Mouse (Mus musculus): ENCODE measurements around the gene Camsap3. TPM values are rescaled to one million over a fixed set of nuclear protein-coding genes. Genes with fewer than 3 reads are reported as not detected.

The Camsap3 gene
- polyA plus RNA-seq, 1 experiment: 0.37 TPM

- H3K9me3 ChIP-seq (ENCODE audit: control insufficient read depth, low read length): no peaks in the 10 kb centered on the region
- peaks cover 7% of the 10 kb centered on the region for H3K4me1 ChIP-seq (ENCODE audit: control insufficient read depth)
- no peaks in the 10 kb centered on the region for H3K27me3 ChIP-seq (ENCODE audit: control insufficient read depth)
- H3K36me3 ChIP-seq (ENCODE audit: control insufficient read depth): peaks cover 2% of the 10 kb centered on the region; the same call in 1 of the 2 replicates
- no peak overlapping the region for H3K4me3 ChIP-seq (replicated peaks)
- TF ChIP-seq GATA1 (IDR thresholded peaks at IDR 0.05; ENCODE audit: low read length) (no peak), TAL1 (IDR thresholded peaks at IDR 0.05; ENCODE audit: low read length) (no peak)
Observed at GRCm38 (mm10) chr8:3593470-3593869, 6.4 kb downstream of the Camsap3 start.

GRCm38 (mm10) chr8:3594466-3594865, 7.4 kb downstream of the Camsap3 start:
- no peaks in the 10 kb centered on the region for H3K9me3 ChIP-seq (ENCODE audit: control insufficient read depth, low read length)
- H3K4me1 ChIP-seq (ENCODE audit: control insufficient read depth): peaks cover 3% of the 10 kb centered on the region; the same call in 1 of the 2 replicates
- H3K36me3 ChIP-seq (ENCODE audit: control insufficient read depth): peaks cover 6% of the 10 kb centered on the region
- H3K27me3 ChIP-seq (ENCODE audit: control insufficient read depth): no peaks in the 10 kb centered on the region
- no peak overlapping the region for H3K4me3 ChIP-seq (replicated peaks)
- no peak for TF ChIP-seq GATA1 (IDR thresholded peaks at IDR 0.05; ENCODE audit: low read length)
- TF ChIP-seq TAL1 (IDR thresholded peaks at IDR 0.05; ENCODE audit: low read length): no peak

DNA sequence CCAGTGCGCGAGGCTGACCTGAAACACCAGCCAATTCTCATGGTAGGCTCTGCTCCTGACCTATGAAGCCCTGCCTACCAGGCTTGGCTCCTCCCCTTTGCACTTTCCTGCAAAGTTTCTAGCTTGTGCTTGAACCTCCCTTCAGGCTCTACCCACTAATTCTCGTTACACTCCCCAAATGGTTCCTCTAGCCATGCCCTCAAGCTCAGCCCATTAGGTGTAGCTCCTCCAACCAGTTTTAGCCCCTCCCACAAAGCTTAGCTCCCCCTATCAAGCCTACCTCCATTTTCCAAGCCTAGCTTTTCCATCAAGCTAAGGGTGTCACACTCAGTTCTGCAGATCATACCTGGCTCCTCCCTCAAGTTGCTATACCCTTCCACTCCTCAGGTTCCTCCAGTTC, 11.0 kb downstream of the Camsap3 start:
- no peak for TF ChIP-seq GATA1 (IDR thresholded peaks at IDR 0.05; ENCODE audit: low read length)
- no peak for TF ChIP-seq TAL1 (IDR thresholded peaks at IDR 0.05; ENCODE audit: low read length)
- no peaks in the 10 kb centered on the region for H3K9me3 ChIP-seq (ENCODE audit: control insufficient read depth, low read length)
- peaks cover 22% of the 10 kb centered on the region for H3K36me3 ChIP-seq (ENCODE audit: control insufficient read depth)
- H3K4me1 ChIP-seq (ENCODE audit: control insufficient read depth): peaks cover 3% of the 10 kb centered on the region; the same call in 1 of the 2 replicates
- no peaks in the 10 kb centered on the region for H3K27me3 ChIP-seq (ENCODE audit: control insufficient read depth)
- H3K4me3 ChIP-seq (replicated peaks): no peak overlapping the region

DNA sequence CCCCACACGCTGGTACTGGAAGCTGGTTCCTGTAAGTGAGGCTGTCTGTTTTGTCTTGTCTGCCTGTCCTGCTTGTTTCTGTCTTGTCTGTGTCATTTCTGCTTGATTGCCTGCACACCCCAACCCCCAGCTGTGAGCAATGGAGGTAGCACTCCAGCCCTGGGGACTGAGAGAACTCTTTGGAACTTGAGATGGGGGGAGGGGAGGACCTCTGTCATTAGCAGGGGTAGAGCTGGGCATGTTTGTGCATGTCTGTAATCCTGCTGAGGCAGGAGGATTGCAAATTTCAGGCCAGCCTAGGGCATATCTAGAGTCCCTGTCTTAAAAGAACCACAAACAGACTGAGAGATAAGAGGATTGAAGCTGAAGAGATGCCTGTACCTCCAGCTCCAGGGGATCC, 12.1 kb downstream of the Camsap3 start:
- TF ChIP-seq GATA1 (IDR thresholded peaks at IDR 0.05; ENCODE audit: low read length): no peak
- TF ChIP-seq TAL1 (IDR thresholded peaks at IDR 0.05; ENCODE audit: low read length): no peak
- Histone ChIP-seq H3K4me3 (replicated peaks) (no peak overlapping the region), H3K36me3 (ENCODE audit: control insufficient read depth) (peaks cover 33% of the 10 kb centered on the region), H3K27me3 (ENCODE audit: control insufficient read depth) (no peaks in the 10 kb centered on the region), H3K4me1 (ENCODE audit: control insufficient read depth) (no peaks in the 10 kb centered on the region; the same call in 1 of the 2 replicates), H3K9me3 (ENCODE audit: control insufficient read depth, low read length) (no peaks in the 10 kb centered on the region)

GRCm38 (mm10) chr8:3600401-3600800, 13.3 kb downstream of the Camsap3 start:
- no peaks in the 10 kb centered on the region; the same call in 1 of the 2 replicates for H3K4me1 ChIP-seq (ENCODE audit: control insufficient read depth)
- no peaks in the 10 kb centered on the region for H3K27me3 ChIP-seq (ENCODE audit: control insufficient read depth)
- no peak for TF ChIP-seq GATA1 (IDR thresholded peaks at IDR 0.05; ENCODE audit: low read length)
- no peak for TF ChIP-seq TAL1 (IDR thresholded peaks at IDR 0.05; ENCODE audit: low read length)
- H3K36me3 ChIP-seq (ENCODE audit: control insufficient read depth): peaks cover 38% of the 10 kb centered on the region
- no peak overlapping the region for H3K4me3 ChIP-seq (replicated peaks)
- no peaks in the 10 kb centered on the region for H3K9me3 ChIP-seq (ENCODE audit: control insufficient read depth, low read length)

DNA sequence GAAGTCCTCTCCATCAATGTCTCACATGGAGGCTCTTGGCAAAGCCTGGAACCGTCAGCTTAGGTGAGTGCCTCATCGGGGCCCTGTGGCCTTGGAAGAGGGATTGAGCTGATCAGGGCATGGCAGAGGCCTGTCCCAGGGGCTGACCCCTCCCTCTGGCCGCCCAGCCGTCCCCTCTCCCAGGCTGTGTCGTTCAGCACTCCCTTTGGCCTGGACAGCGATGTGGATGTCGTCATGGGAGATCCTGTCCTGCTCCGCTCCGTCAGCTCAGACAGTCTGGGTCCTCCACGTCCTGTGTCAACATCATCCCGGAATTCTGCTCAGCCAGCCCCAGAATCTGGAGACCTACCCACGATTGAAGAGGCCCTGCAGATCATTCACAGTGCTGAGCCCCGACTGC, 16.3 kb downstream of the Camsap3 start:
- no peak overlapping the region for H3K4me3 ChIP-seq (replicated peaks)
- no peaks in the 10 kb centered on the region for H3K9me3 ChIP-seq (ENCODE audit: control insufficient read depth, low read length)
- peaks cover 53% of the 10 kb centered on the region for H3K36me3 ChIP-seq (ENCODE audit: control insufficient read depth)
- peaks cover 5% of the 10 kb centered on the region; the same call in 1 of the 2 replicates for H3K4me1 ChIP-seq (ENCODE audit: control insufficient read depth)
- TF ChIP-seq GATA1 (IDR thresholded peaks at IDR 0.05; ENCODE audit: low read length) (no peak), TAL1 (IDR thresholded peaks at IDR 0.05; ENCODE audit: low read length) (no peak)
- no peaks in the 10 kb centered on the region for H3K27me3 ChIP-seq (ENCODE audit: control insufficient read depth)

DNA sequence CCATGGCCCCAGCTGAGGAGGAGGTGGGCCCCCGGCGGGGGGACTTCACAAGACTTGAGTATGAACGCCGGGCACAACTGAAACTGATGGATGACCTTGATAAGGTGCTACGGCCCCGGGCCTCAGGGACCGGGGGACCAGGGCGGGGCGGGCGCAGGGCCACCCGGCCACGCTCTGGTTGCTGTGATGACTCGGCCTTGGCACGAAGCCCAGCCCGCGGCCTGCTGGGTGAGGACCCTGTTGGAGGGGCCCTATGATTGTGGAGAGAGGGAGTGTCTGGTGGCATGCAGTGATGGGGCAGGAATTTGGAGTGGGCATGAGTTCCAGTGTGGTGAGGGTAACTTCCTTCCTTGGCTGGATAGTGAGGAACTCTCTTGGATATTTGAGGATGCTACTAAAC, 19.5 kb downstream of the Camsap3 start:
- peaks cover 73% of the 10 kb centered on the region for H3K36me3 ChIP-seq (ENCODE audit: control insufficient read depth)
- H3K4me3 ChIP-seq (replicated peaks): no peak overlapping the region
- peaks cover 5% of the 10 kb centered on the region; the same call in 1 of the 2 replicates for H3K4me1 ChIP-seq (ENCODE audit: control insufficient read depth)
- H3K9me3 ChIP-seq (ENCODE audit: control insufficient read depth, low read length): no peaks in the 10 kb centered on the region
- no peaks in the 10 kb centered on the region for H3K27me3 ChIP-seq (ENCODE audit: control insufficient read depth)
- no peak for TF ChIP-seq TAL1 (IDR thresholded peaks at IDR 0.05; ENCODE audit: low read length)
- no peak for TF ChIP-seq GATA1 (IDR thresholded peaks at IDR 0.05; ENCODE audit: low read length)

DNA sequence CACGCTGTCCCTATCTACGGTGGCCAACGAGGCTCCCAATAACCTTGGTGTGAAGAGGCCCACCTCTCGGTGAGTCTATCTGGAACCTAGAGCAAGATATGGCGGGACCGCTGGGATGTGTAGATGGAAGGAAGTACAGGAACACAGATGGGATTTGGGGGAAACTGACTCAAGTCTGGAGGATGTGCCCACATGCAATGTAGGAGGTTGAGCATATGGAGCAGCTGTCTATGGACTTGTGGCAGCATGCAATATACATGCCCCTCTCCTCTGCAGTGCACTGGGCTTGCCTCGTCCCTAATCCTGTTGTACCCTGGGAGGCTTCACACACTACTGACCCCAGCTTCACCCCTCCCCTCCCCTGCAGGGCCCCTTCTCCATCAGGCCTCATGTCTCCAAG, 20.7 kb downstream of the Camsap3 start:
- H3K36me3 ChIP-seq (ENCODE audit: control insufficient read depth): peaks cover 78% of the 10 kb centered on the region
- H3K27me3 ChIP-seq (ENCODE audit: control insufficient read depth): no peaks in the 10 kb centered on the region
- TF ChIP-seq TAL1 (IDR thresholded peaks at IDR 0.05; ENCODE audit: low read length): no peak
- TF ChIP-seq GATA1 (IDR thresholded peaks at IDR 0.05; ENCODE audit: low read length): no peak
- H3K4me1 ChIP-seq (ENCODE audit: control insufficient read depth): peaks cover 5% of the 10 kb centered on the region; the same call in 1 of the 2 replicates
- no peaks in the 10 kb centered on the region for H3K9me3 ChIP-seq (ENCODE audit: control insufficient read depth, low read length)
- no peak overlapping the region for H3K4me3 ChIP-seq (replicated peaks)

DNA sequence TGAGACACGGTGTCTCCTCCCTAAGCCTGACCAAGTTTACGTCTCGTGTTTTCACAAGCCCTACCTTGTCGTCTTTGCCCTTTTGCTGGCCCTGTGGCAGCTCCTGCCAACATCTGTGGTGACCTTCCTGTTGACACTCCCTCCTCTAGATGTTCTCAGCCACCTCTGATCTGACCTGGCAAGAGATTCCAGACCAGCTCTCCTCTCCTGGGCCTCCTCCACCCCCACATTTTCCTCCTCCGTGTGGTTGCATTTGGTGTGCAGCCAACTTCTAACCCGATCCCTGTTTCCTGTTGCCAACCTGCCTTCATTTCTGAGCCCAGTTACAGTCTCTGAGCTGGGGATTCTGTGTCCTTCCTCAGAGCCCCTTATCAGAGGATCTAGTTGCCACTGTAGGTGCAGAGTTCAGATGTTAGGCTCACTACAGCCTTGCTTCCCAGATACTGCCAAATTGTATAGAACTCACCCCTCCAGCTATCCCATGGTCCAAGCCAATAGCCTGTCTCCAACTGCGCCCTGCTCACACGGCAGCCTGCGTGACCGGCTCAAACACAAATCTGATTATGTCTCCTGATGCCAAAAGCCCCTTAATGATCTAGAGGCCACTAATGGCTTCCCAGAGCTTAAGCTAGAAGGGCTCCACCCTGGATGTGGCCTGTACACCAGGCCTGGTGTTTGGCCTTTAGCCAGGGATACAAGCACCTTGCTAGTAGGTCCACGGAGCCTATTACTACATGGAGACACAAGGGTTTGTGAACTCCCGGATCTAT, 22.1 kb downstream of the Camsap3 start:
- H3K4me1 ChIP-seq (ENCODE audit: control insufficient read depth): peaks cover 5% of the 10 kb centered on the region; the same call in 1 of the 2 replicates
- peaks cover 79% of the 10 kb centered on the region for H3K36me3 ChIP-seq (ENCODE audit: control insufficient read depth)

More for the DNA sequence above, 22.1 kb downstream of the Camsap3 start:
- TF ChIP-seq TAL1 (IDR thresholded peaks at IDR 0.05; ENCODE audit: low read length) (no peak), GATA1 (IDR thresholded peaks at IDR 0.05; ENCODE audit: low read length) (no peak)
- Histone ChIP-seq H3K4me3 (replicated peaks) (no peak overlapping the region), H3K9me3 (ENCODE audit: control insufficient read depth, low read length) (no peaks in the 10 kb centered on the region), H3K27me3 (ENCODE audit: control insufficient read depth) (no peaks in the 10 kb centered on the region)
